Mouse (Mus musculus) layer of hippocampus, adult 8-10 months (tissue): ENCODE results near the gene 2900026A02Rik. TPM values are rescaled to one million over a fixed set of nuclear protein-coding genes. Genes with fewer than 3 reads are reported as not detected.
A peak's percentile ranks its signal among the peaks of the same experiment; 100 is the strongest.

Experiments used
- DNase-seq, 2 experiments: peaks; one replicate each; pipeline ENCODE4 v3.0.0; 2022; ENCODE audit warnings: low spot score in 2 of 2
- total RNA-seq, 4 experiments: library from RNA; stranded (reverse); gene quantifications; 2 replicates each; pipeline ENCODE4 v1.2.4; 2022

2900026A02Rik gene
- total RNA-seq, 4 experiments from 2014 or later, result 56.0 to 66.0 (median 61.1) TPM

- no peak for DNase-seq
Measured at GRCm38 (mm10) chr5:113100422-113100821, 120.6 kb downstream of the 2900026A02Rik start.

GRCm38 (mm10) chr5:113099546-113099945, 121.5 kb downstream of the 2900026A02Rik start:
- peak; percentile 78 to 92 for DNase-seq

- DNase-seq, result no peak
Measured at GRCm38 (mm10) chr5:113097551-113097950, 123.5 kb downstream of the 2900026A02Rik start.

- no peak for DNase-seq
Measured at GRCm38 (mm10) chr5:113095456-113095855, 125.6 kb downstream of the 2900026A02Rik start.

GRCm38 (mm10) chr5:113092406-113092805, 128.6 kb downstream of the 2900026A02Rik start:
- no peak for DNase-seq

GRCm38 (mm10) chr5:113091162-113091561, 129.9 kb downstream of the 2900026A02Rik start:
- DNase-seq, result no peak

GRCm38 (mm10) chr5:113090750-113091149, 130.3 kb downstream of the 2900026A02Rik start:
- DNase-seq, result no peak

GRCm38 (mm10) chr5:113090077-113090690, 130.9 kb downstream of the 2900026A02Rik start:
- DNase-seq, result no peak

GRCm38 (mm10) chr5:113087465-113087864, 133.6 kb downstream of the 2900026A02Rik start:
- no peak for DNase-seq

- DNase-seq, result no peak
Measured at GRCm38 (mm10) chr5:113086990-113087389, 134.0 kb downstream of the 2900026A02Rik start.

- DNase-seq, result peak; percentile 64 to 74
Measured at GRCm38 (mm10) chr5:113086439-113086838, 134.6 kb downstream of the 2900026A02Rik start.

- DNase-seq, result no peak
Measured at GRCm38 (mm10) chr5:113085931-113086330, 135.1 kb downstream of the 2900026A02Rik start.

- DNase-seq, result no peak
Measured at GRCm38 (mm10) chr5:113084309-113084708, 136.7 kb downstream of the 2900026A02Rik start.

GRCm38 (mm10) chr5:113082356-113083168, 138.5 kb downstream of the 2900026A02Rik start:
- no peak for DNase-seq

- no peak for DNase-seq
Measured at GRCm38 (mm10) chr5:113081439-113081838, 139.6 kb downstream of the 2900026A02Rik start, which contains the start of gene Crybb3. Crybb3 (minus strand) TSS chr5:113081584.

- no peak for DNase-seq
Measured at GRCm38 (mm10) chr5:113081020-113081419, 140.0 kb downstream of the 2900026A02Rik start.

GRCm38 (mm10) chr5:113079783-113080182, 141.3 kb downstream of the 2900026A02Rik start:
- DNase-seq, result no peak

GRCm38 (mm10) chr5:113078686-113079085, 142.3 kb downstream of the 2900026A02Rik start:
- DNase-seq, result no peak

GRCm38 (mm10) chr5:113070017-113070416, 151.0 kb downstream of the 2900026A02Rik start, which contains the start of gene Crybb2:
Crybb2 (minus strand) TSS chr5:113070117.
- no peak for DNase-seq

- DNase-seq, result peak; percentile 66 to 87
Measured at GRCm38 (mm10) chr5:113054308-113054707, 166.7 kb downstream of the 2900026A02Rik start.

- DNase-seq, result no peak
Measured at GRCm38 (mm10) chr5:113050581-113051185, 170.4 kb downstream of the 2900026A02Rik start.

- DNase-seq, result peak in 1 of 2 experiments; percentile 60
Measured at GRCm38 (mm10) chr5:113049876-113050275, 171.2 kb downstream of the 2900026A02Rik start.
